Mouse (Mus musculus) kidney, embryonic 16.5 days (tissue): ENCODE results near the gene Map3k10. TPM values are rescaled to one million over a fixed set of nuclear protein-coding genes. Genes with fewer than 3 reads are reported as not detected.

Experiments used
- ATAC-seq: fragments of 200-750 bp; cut with Nextera tagmentation; 2 replicates; pipeline ENCODE4 v1.8.0; 2017; ENCODE audit warnings: moderate TSS enrichment; ENCODE audit not compliant: low FRiP score, low TSS enrichment
- H3K27ac ChIP-seq: fragments of 300-500 bp; sonication (generic); 2 replicates; pipeline ENCODE4 v1.5.1; 2014; ENCODE audit warnings: low read length
- H3K27me3 ChIP-seq: fragments of 300-500 bp; sonication (generic); 2 replicates; pipeline ENCODE4 v1.6.1; 2014; ENCODE audit warnings: low read length, control low read depth, mixed read lengths; ENCODE audit not compliant: insufficient read depth
- H3K36me3 ChIP-seq: fragments of 300-500 bp; sonication (generic); 2 replicates; pipeline ENCODE4 v1.6.1; 2014; ENCODE audit warnings: low read length, control low read depth, mixed read lengths; ENCODE audit not compliant: insufficient read depth
- H3K4me1 ChIP-seq: fragments of 300-500 bp; sonication (generic); 2 replicates; pipeline ENCODE4 v1.6.1; 2014; ENCODE audit warnings: low read length, control low read depth, mixed read lengths; ENCODE audit not compliant: insufficient read depth
- H3K4me2 ChIP-seq: fragments of 300-500 bp; sonication (generic); replicated peaks from 2 replicates; pipeline ENCODE4 v1.6.1; 2014; ENCODE audit warnings: low read depth, low read length
- H3K4me3 ChIP-seq: fragments of 300-500 bp; sonication (generic); 2 replicates; pipeline ENCODE4 v1.5.1; 2014; ENCODE audit warnings: mild to moderate bottlenecking, low read length
- H3K9ac ChIP-seq: fragments of 300-500 bp; sonication (generic); replicated peaks from 2 replicates; pipeline ENCODE4 v1.6.1; 2014; ENCODE audit warnings: low read length
- H3K9me3 ChIP-seq: fragments of 300-500 bp; sonication (generic); 2 replicates; pipeline ENCODE4 v1.6.1; 2016; ENCODE audit warnings: low read length, control low read depth
- WGBS: fragments of 180-500 bp; shearing (Covaris S2); extraction: QIAGEN DNeasy Blood & Tissue Kit; methylation state at CpG from one replicate; pipeline ENCODE4 v1.1.7; 2014; 5-methylcytosine and 5-hydroxymethylcytosine counted together
- polyA plus RNA-seq: library from polyadenylated mRNA; unstranded; fragments of >200 nt; fragmentation: Nextera tagmentation; extraction: Ambion mirVana; gene quantifications from 2 replicates; pipeline ENCODE4 v1.2.1, GENCODE M21; 2015

Map3k10 gene
- polyA plus RNA-seq, 1 experiment from 2014 or later = 4.6 TPM

- Histone ChIP-seq H3K27me3 (no peaks in the 10 kb centered on the region), H3K9me3 (no peaks in the 10 kb centered on the region), H3K9ac (no peak overlapping the region), H3K4me3 (no peak overlapping the region), H3K36me3 (peaks cover 84% of the 10 kb centered on the region), H3K27ac (no peak overlapping the region), H3K4me1 (no peaks in the 10 kb centered on the region), H3K4me2 (no peak overlapping the region)
- ATAC-seq = no peak
- 71% methylated on average over 6 of the region's 6 CpGs for WGBS
Observed at GRCm38 (mm10) chr7:27621028-27621427, 53.4 kb downstream of the Map3k10 start.

- Histone ChIP-seq H3K27me3 (no peaks in the 10 kb centered on the region), H3K36me3 (peaks cover 51% of the 10 kb centered on the region), H3K9me3 (no peaks in the 10 kb centered on the region), H3K4me2 (no peak overlapping the region), H3K9ac (no peak overlapping the region), H3K4me3 (no peak overlapping the region), H3K27ac (no peak overlapping the region), H3K4me1 (no peaks in the 10 kb centered on the region)
- WGBS = 83% methylated on average over 8 of the region's 8 CpGs
- ATAC-seq = no peak
Observed at GRCm38 (mm10) chr7:27613751-27614499, 60.5 kb downstream of the Map3k10 start.

GRCm38 (mm10) chr7:27612940-27613339 is 61.5 kb downstream of the Map3k10 start:
- H3K27ac ChIP-seq = no peak overlapping the region
- H3K9ac ChIP-seq = no peak overlapping the region
- no peak overlapping the region for H3K4me3 ChIP-seq
- ATAC-seq = no peak
- no peaks in the 10 kb centered on the region for H3K27me3 ChIP-seq
- H3K4me2 ChIP-seq = no peak overlapping the region
- H3K9me3 ChIP-seq = no peaks in the 10 kb centered on the region
- H3K4me1 ChIP-seq = peaks cover under 1% of the 10 kb centered on the region; the same call in 1 of the 2 replicates
- WGBS = 86% methylated on average over 4 of the region's 4 CpGs
- H3K36me3 ChIP-seq = peaks cover 44% of the 10 kb centered on the region

GRCm38 (mm10) chr7:27610871-27611270 is 63.5 kb downstream of the Map3k10 start:
- no peak for ATAC-seq
- Histone ChIP-seq H3K9ac (no peak overlapping the region), H3K4me1 (peaks cover 21% of the 10 kb centered on the region), H3K4me2 (no peak overlapping the region), H3K9me3 (no peaks in the 10 kb centered on the region), H3K36me3 (peaks cover 23% of the 10 kb centered on the region), H3K4me3 (no peak overlapping the region), H3K27me3 (no peaks in the 10 kb centered on the region), H3K27ac (no peak overlapping the region)
- 97% methylated on average over 5 of the region's 5 CpGs for WGBS

- Histone ChIP-seq H3K4me3 (no peak overlapping the region), H3K27ac (no peak overlapping the region), H3K4me2 (no peak overlapping the region), H3K4me1 (peaks cover 26% of the 10 kb centered on the region), H3K9ac (no peak overlapping the region), H3K27me3 (no peaks in the 10 kb centered on the region), H3K9me3 (no peaks in the 10 kb centered on the region), H3K36me3 (peaks cover 21% of the 10 kb centered on the region)
- 97% methylated on average over 3 of the region's 3 CpGs for WGBS
- no peak for ATAC-seq
Observed at GRCm38 (mm10) chr7:27610370-27610769, 64.0 kb downstream of the Map3k10 start.

- Histone ChIP-seq H3K27ac (no peak overlapping the region), H3K4me1 (peaks cover 32% of the 10 kb centered on the region), H3K4me3 (no peak overlapping the region), H3K4me2 (no peak overlapping the region), H3K27me3 (no peaks in the 10 kb centered on the region), H3K9me3 (no peaks in the 10 kb centered on the region), H3K36me3 (peaks cover 21% of the 10 kb centered on the region), H3K9ac (no peak overlapping the region)
- 89% methylated on average over 2 of the region's 2 CpGs for WGBS
- no peak for ATAC-seq
Observed at GRCm38 (mm10) chr7:27609688-27610087, 64.7 kb downstream of the Map3k10 start.

GRCm38 (mm10) chr7:27609285-27609684 is 65.1 kb downstream of the Map3k10 start:
- WGBS = 92% methylated on average over 4 of the region's 4 CpGs
- no peak overlapping the region for H3K9ac ChIP-seq
- H3K4me3 ChIP-seq = no peak overlapping the region
- peaks cover 21% of the 10 kb centered on the region for H3K36me3 ChIP-seq
- ATAC-seq = no peak
- no peak overlapping the region for H3K27ac ChIP-seq
- no peaks in the 10 kb centered on the region for H3K27me3 ChIP-seq
- no peaks in the 10 kb centered on the region for H3K9me3 ChIP-seq
- peaks cover 36% of the 10 kb centered on the region for H3K4me1 ChIP-seq
- H3K4me2 ChIP-seq = no peak overlapping the region

- 89% methylated on average over 3 of the region's 3 CpGs for WGBS
- no peaks in the 10 kb centered on the region for H3K27me3 ChIP-seq
- no peak for ATAC-seq
Observed at GRCm38 (mm10) chr7:27608130-27608529, 66.3 kb downstream of the Map3k10 start.

GRCm38 (mm10) chr7:27607580-27607979 is 66.8 kb downstream of the Map3k10 start:
- no peaks in the 10 kb centered on the region for H3K27me3 ChIP-seq
- no peak overlapping the region for H3K4me2 ChIP-seq
- H3K27ac ChIP-seq = peak overlapping the region; percentile 49; the same call in 1 of the 2 replicates
- peak; percentile 47 for ATAC-seq
- 42% methylated on average over 5 of the region's 5 CpGs for WGBS
- H3K9ac ChIP-seq = no peak overlapping the region
- no peak overlapping the region for H3K4me3 ChIP-seq
- peaks cover 21% of the 10 kb centered on the region for H3K36me3 ChIP-seq
- H3K9me3 ChIP-seq = no peaks in the 10 kb centered on the region
- peaks cover 47% of the 10 kb centered on the region for H3K4me1 ChIP-seq

More at GRCm38 (mm10) chr7:27608130-27608529, 66.3 kb downstream of the Map3k10 start:
- no peak overlapping the region for H3K4me3 ChIP-seq
- no peak overlapping the region for H3K4me2 ChIP-seq
- no peaks in the 10 kb centered on the region for H3K9me3 ChIP-seq
- peaks cover 21% of the 10 kb centered on the region for H3K36me3 ChIP-seq
- no peak overlapping the region for H3K9ac ChIP-seq
- H3K27ac ChIP-seq = peak overlapping the region; percentile 49; the same call in 1 of the 2 replicates
- H3K4me1 ChIP-seq = peaks cover 42% of the 10 kb centered on the region

- no peak overlapping the region for H3K4me3 ChIP-seq
- 0 out of 2 replicates have a peak overlapping the region, but pooled peaks have one; percentile 13 for H3K4me2 ChIP-seq
- H3K9ac ChIP-seq = no peak overlapping the region
- 40% methylated on average over 10 of the region's 10 CpGs for WGBS
- no peaks in the 10 kb centered on the region for H3K9me3 ChIP-seq
- H3K27ac ChIP-seq = peak overlapping the region; percentile 62
- H3K36me3 ChIP-seq = peaks cover 21% of the 10 kb centered on the region
- H3K27me3 ChIP-seq = no peaks in the 10 kb centered on the region
- peaks cover 56% of the 10 kb centered on the region for H3K4me1 ChIP-seq
- peak; percentile 80 for ATAC-seq
Observed at GRCm38 (mm10) chr7:27606481-27607254, 67.7 kb downstream of the Map3k10 start.
